Mouse (Mus musculus): ENCODE results near the gene Map4k1.

DNA sequence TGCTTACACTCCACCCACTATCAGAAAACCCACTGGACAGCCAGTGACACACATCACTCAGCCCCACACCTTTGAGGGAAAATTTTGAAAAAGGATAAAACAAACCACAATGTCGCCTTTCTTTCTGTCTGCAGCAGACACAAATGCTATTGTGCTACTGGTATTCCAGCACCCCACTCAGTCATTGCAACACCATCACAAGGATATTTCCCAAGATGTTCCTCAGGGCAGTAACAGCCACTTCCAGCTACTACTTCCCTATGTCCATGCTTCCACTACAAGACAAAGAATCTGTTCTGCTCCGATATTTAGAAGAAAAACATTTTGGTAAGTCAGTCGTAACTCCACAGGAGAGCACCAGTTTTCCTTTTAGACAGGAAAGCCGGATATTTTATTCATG, 27.1 kb upstream of the Map4k1 start:
- TF ChIP-seq POLR2A (IDR thresholded peaks at IDR 0.05; ENCODE audit: borderline replicate concordance, extremely low read depth, insufficient read depth, insufficient read length, poor library complexity, severe bottlenecking) (no peak), CTCF (IDR thresholded peaks at IDR 0.05; ENCODE audit: borderline replicate concordance, extremely low read depth, insufficient read depth, insufficient read length) (no peak)
